Mouse (Mus musculus): ENCODE data around the gene Usp21. TPM values are rescaled to one million over a fixed set of nuclear protein-coding genes. Genes with fewer than 3 reads are reported as not detected.

The Usp21 gene
- polyA plus RNA-seq, 1 experiment from 2014 or later, result 126 TPM

Other genes starting within 250 kb of the Usp21 start
- gene Fcgr3, start 223.1 kb downstream of the Usp21 start, polyA plus RNA-seq (2015; fragmentation: Nextera tagmentation; extraction: Ambion mirVana), result 6.7 and 7.6 TPM in 2 replicates
- gene Cfap126, start 174.1 kb downstream of the Usp21 start, polyA plus RNA-seq (2015; fragmentation: Nextera tagmentation; extraction: Ambion mirVana), result 5.3 and 6.4 TPM in 2 replicates
- 206 and 226 TPM in 2 replicates for gene Sdhc, start 137.4 kb downstream of the Usp21 start, polyA plus RNA-seq (2015; fragmentation: Nextera tagmentation; extraction: Ambion mirVana)
- not detected in 2 replicates for gene Mpz, start 137.3 kb downstream of the Usp21 start, polyA plus RNA-seq (2015; fragmentation: Nextera tagmentation; extraction: Ambion mirVana)
- 7.1 and 7.9 TPM in 2 replicates for gene Pcp4l1, start 91.7 kb downstream of the Usp21 start, polyA plus RNA-seq (2015; fragmentation: Nextera tagmentation; extraction: Ambion mirVana)
- 0.29 and 0.48 TPM in 2 replicates for gene Nr1i3, start 74.0 kb downstream of the Usp21 start, polyA plus RNA-seq (2015; fragmentation: Nextera tagmentation; extraction: Ambion mirVana)
- 47.7 and 54.8 TPM in 2 replicates for gene Tomm40l, start 65.5 kb downstream of the Usp21 start, polyA plus RNA-seq (2015; fragmentation: Nextera tagmentation; extraction: Ambion mirVana)
- gene Apoa2, start 62.9 kb downstream of the Usp21 start, polyA plus RNA-seq (2015; fragmentation: Nextera tagmentation; extraction: Ambion mirVana), result 1.4 and 2.3 TPM in 2 replicates
- 15.7 and 17.6 TPM in 2 replicates for gene Fcer1g, start 53.6 kb downstream of the Usp21 start, polyA plus RNA-seq (2015; fragmentation: Nextera tagmentation; extraction: Ambion mirVana)
- gene Adamts4, start 37.6 kb downstream of the Usp21 start, polyA plus RNA-seq (2015; fragmentation: Nextera tagmentation; extraction: Ambion mirVana), result 7.2 and 7.6 TPM in 2 replicates
- gene Ndufs2, start 36.6 kb downstream of the Usp21 start, polyA plus RNA-seq (2015; fragmentation: Nextera tagmentation; extraction: Ambion mirVana), result 212 and 232 TPM in 2 replicates
- 111 and 114 TPM in 2 replicates for gene B4galt3, start 17.7 kb downstream of the Usp21 start, polyA plus RNA-seq (2015; fragmentation: Nextera tagmentation; extraction: Ambion mirVana)
- 47.6 and 49.2 TPM in 2 replicates for gene Ppox, start 6.8 kb downstream of the Usp21 start, polyA plus RNA-seq (2015; fragmentation: Nextera tagmentation; extraction: Ambion mirVana)
- 93.5 and 102 TPM in 2 replicates for gene Ufc1, start 7.0 kb upstream of the Usp21 start, polyA plus RNA-seq (2015; fragmentation: Nextera tagmentation; extraction: Ambion mirVana)
- gene Dedd, start 41.2 kb upstream of the Usp21 start, polyA plus RNA-seq (2015; fragmentation: Nextera tagmentation; extraction: Ambion mirVana), result 55.5 and 61.7 TPM in 2 replicates
- 55.7 and 62.7 TPM in 2 replicates for gene Nit1, start 57.7 kb upstream of the Usp21 start, polyA plus RNA-seq (2015; fragmentation: Nextera tagmentation; extraction: Ambion mirVana)
- gene Pfdn2, start 57.7 kb upstream of the Usp21 start, polyA plus RNA-seq (2015; fragmentation: Nextera tagmentation; extraction: Ambion mirVana), result 118 and 156 TPM in 2 replicates
- gene Klhdc9, start 72.8 kb upstream of the Usp21 start, polyA plus RNA-seq (2015; fragmentation: Nextera tagmentation; extraction: Ambion mirVana), result 2.7 and 3.1 TPM in 2 replicates
- 0.67 and 1.1 TPM in 2 replicates for gene Nectin4, start 82.1 kb upstream of the Usp21 start, polyA plus RNA-seq (2015; fragmentation: Nextera tagmentation; extraction: Ambion mirVana)
- gene Arhgap30, start 101.0 kb upstream of the Usp21 start, polyA plus RNA-seq (2015; fragmentation: Nextera tagmentation; extraction: Ambion mirVana), result 0.48 and 0.81 TPM in 2 replicates
- gene Usf1, start 123.3 kb upstream of the Usp21 start, polyA plus RNA-seq (2015; fragmentation: Nextera tagmentation; extraction: Ambion mirVana), result 207 and 226 TPM in 2 replicates
- gene Tstd1, start 130.9 kb upstream of the Usp21 start, polyA plus RNA-seq (2015; fragmentation: Nextera tagmentation; extraction: Ambion mirVana), result 10.1 and 11.4 TPM in 2 replicates
- 7.8 and 10.2 TPM in 2 replicates for gene F11r, start 149.5 kb upstream of the Usp21 start, polyA plus RNA-seq (2015; fragmentation: Nextera tagmentation; extraction: Ambion mirVana)
- gene Alyref2, start 215.5 kb upstream of the Usp21 start, polyA plus RNA-seq (2015; fragmentation: Nextera tagmentation; extraction: Ambion mirVana), result 32.6 and 33.2 TPM in 2 replicates
- not detected in 2 replicates for gene Itln1, start 247.3 kb upstream of the Usp21 start, polyA plus RNA-seq (2015; fragmentation: Nextera tagmentation; extraction: Ambion mirVana)